Mouse (Mus musculus): ENCODE measurements at regions not wholly inside any gene's neighbourhood (a gene's known extent, or its start where the extent isn't known, plus 50 kb on each side); places are given as distances from the start of the nearest gene placed in this dataset.
A peak's percentile ranks its signal among the peaks of the same experiment; 100 is the strongest.

DNA sequence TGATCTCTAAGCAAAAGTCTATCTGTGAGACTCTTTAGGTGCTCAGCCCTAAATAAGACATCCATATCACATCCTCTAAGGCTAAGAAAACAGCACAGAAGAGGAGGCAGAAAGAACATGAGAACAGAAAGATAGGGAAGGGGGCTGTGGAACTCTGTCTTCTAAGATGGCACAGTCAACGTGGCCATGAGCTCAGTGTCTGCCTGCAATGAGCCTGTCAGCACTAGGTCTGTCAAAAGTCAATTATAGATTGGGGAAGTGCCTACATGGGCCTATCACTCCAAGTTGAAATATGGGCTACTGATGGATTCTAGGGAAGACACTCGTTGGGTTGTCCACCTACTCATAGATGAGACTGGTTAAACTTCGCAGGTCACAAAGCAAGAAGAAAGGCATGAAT lies 146.2 kb downstream of the Dhx15 start:
- no peak overlapping the region for H3K27ac ChIP-seq (ENCODE audit: low read depth)
- H3K4me1 ChIP-seq (ENCODE audit: insufficient read depth) = no peaks in the 10 kb centered on the region
- DNase-seq (no peak), ATAC-seq (ENCODE audit: insufficient read depth) (no peak)
- no peak overlapping the region for H3K4me3 ChIP-seq (ENCODE audit: low read depth, low read length)
- no peaks in the 10 kb centered on the region for H3K36me3 ChIP-seq (ENCODE audit: insufficient read depth)
- WGBS = 78% methylated on average over 3 of the region's 3 CpGs
- no peak overlapping the region for H3K9ac ChIP-seq
- no peaks in the 10 kb centered on the region for H3K27me3 ChIP-seq (ENCODE audit: insufficient read depth, low read length)
- no peak overlapping the region for H3K4me2 ChIP-seq
- no peaks in the 10 kb centered on the region for H3K9me3 ChIP-seq (ENCODE audit: low read depth, low read length)
- no peak for TF ChIP-seq CTCF (IDR thresholded peaks at IDR 0.05; ENCODE audit: low read depth)

DNA sequence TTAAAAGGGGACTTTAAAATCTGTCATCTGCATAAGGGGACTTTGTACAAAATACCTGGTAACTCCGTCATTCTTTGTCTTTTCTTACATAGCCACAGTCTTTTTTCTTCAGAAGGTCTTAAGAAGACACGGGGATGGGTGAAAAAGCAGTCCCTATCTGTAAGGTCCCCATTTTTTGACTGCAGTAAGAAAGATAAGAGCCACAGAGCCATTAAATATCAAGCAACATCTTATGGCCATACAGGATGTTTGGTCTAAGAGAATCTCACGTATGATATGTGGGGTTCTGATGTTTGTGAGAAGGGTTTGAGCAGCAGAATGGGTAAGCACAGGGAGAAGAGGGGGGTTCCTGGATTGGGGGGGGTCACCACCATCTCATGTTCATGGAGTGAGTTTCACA lies 148.9 kb downstream of the Dhx15 start:
- Histone ChIP-seq H3K4me2 (no peak overlapping the region), H3K9me3 (ENCODE audit: low read depth, low read length) (no peaks in the 10 kb centered on the region), H3K4me3 (ENCODE audit: low read depth, low read length) (no peak overlapping the region), H3K27me3 (ENCODE audit: insufficient read depth, low read length) (no peaks in the 10 kb centered on the region), H3K4me1 (ENCODE audit: insufficient read depth) (no peaks in the 10 kb centered on the region), H3K36me3 (ENCODE audit: insufficient read depth) (no peaks in the 10 kb centered on the region), H3K9ac (no peak overlapping the region), H3K27ac (ENCODE audit: low read depth) (no peak overlapping the region)
- 63% methylated on average over 3 of the region's 3 CpGs for WGBS
- DNase-seq (no peak), ATAC-seq (ENCODE audit: insufficient read depth) (no peak)
- TF ChIP-seq CTCF (IDR thresholded peaks at IDR 0.05; ENCODE audit: low read depth) = no peak

DNA sequence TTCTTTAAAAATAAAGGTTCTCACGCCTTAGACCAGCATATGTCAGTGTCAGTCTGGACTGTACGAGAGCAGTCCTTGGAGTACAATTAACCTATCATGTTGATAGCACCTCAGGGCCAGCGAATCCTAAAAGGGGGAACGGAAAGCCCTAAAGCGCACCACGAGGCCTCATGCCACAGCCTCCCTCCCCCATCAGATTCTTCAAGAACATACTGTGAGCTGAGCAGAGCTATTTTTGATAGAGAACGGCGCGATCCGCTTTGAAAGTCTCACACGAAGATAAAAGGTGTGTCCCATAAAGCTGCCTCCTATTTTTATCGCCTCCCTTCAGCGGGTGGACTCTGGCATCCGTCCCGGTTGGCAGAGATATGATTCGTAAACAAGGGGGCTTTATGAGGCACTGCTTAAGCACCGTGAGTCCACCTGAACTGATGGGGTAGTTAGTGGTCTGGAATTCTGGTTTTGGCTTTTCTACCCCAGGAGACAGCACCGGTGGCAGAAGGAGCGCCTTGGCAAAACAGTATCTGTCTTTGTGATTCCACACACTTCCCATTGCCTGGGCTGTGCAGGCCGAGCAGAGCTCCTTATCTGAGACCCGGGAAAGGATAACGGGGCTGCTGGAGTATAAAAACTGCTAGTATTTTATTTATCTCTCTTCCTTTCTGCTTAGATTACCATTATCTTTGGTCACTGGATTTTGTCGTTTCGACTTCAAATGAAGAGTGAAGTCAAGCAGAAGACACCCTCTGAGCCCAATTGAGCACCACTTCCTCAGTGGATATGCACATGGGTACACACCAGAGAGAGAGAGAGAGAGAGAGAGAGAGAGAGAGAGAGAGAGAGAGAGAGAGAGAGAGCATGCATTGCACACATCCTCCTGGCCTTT lies 149.6 kb downstream of the Dhx15 start:
- 47% methylated on average over 24 of the region's 24 CpGs for WGBS
- TF ChIP-seq CTCF (IDR thresholded peaks at IDR 0.05; ENCODE audit: low read depth) = no peak
- no peaks in the 10 kb centered on the region for H3K27me3 ChIP-seq (ENCODE audit: insufficient read depth, low read length)
- no peak overlapping the region for H3K4me3 ChIP-seq (ENCODE audit: low read depth, low read length)
- H3K27ac ChIP-seq (ENCODE audit: low read depth) = no peak overlapping the region
- ATAC-seq (ENCODE audit: insufficient read depth) (no peak; the same call in 1 of the 2 replicates), DNase-seq (no peak)
- H3K9me3 ChIP-seq (ENCODE audit: low read depth, low read length) = no peaks in the 10 kb centered on the region
- no peaks in the 10 kb centered on the region for H3K36me3 ChIP-seq (ENCODE audit: insufficient read depth)
- H3K4me2 ChIP-seq = no peak overlapping the region
- no peak overlapping the region for H3K9ac ChIP-seq
- H3K4me1 ChIP-seq (ENCODE audit: insufficient read depth) = no peaks in the 10 kb centered on the region

DNA sequence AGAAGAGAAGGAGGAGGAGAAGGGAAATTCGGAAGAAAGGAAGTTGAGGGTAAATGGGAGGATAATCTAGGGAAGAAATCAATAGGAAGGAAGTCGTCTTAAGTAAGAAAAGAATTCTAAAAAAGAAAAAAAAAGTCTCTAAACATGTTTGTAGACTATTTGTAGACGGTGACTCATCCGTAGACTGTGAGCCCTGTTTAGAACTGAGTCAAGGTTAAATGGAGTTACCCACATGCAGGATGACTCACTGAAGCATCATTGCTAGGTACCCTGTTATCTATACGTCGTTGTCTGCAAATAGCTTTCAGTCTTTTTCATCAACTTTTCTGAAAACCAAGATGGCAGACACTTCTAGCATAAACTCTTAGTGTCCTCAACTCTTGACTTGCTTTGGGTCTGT lies 155.0 kb downstream of the Dhx15 start:
- TF ChIP-seq CTCF (IDR thresholded peaks at IDR 0.05; ENCODE audit: low read depth) = no peak
- no peaks in the 10 kb centered on the region for H3K4me1 ChIP-seq (ENCODE audit: insufficient read depth)
- H3K27me3 ChIP-seq (ENCODE audit: insufficient read depth, low read length) = no peaks in the 10 kb centered on the region
- H3K27ac ChIP-seq (ENCODE audit: low read depth) = no peak overlapping the region
- H3K4me2 ChIP-seq = no peak overlapping the region
- DNase-seq (no peak), ATAC-seq (ENCODE audit: insufficient read depth) (no peak)
- H3K9me3 ChIP-seq (ENCODE audit: low read depth, low read length) = no peaks in the 10 kb centered on the region
- no peaks in the 10 kb centered on the region for H3K36me3 ChIP-seq (ENCODE audit: insufficient read depth)
- 84% methylated on average over 6 of the region's 6 CpGs for WGBS
- no peak overlapping the region for H3K4me3 ChIP-seq (ENCODE audit: low read depth, low read length)
- H3K9ac ChIP-seq = no peak overlapping the region

GRCm38 (mm10) chr5:52027478-52027877 lies 162.8 kb downstream of the Dhx15 start:
- H3K36me3 ChIP-seq (ENCODE audit: insufficient read depth) = no peaks in the 10 kb centered on the region
- H3K9ac ChIP-seq = no peak overlapping the region
- H3K4me1 ChIP-seq (ENCODE audit: insufficient read depth) = no peaks in the 10 kb centered on the region
- no peaks in the 10 kb centered on the region for H3K9me3 ChIP-seq (ENCODE audit: low read depth, low read length)
- no peaks in the 10 kb centered on the region for H3K27me3 ChIP-seq (ENCODE audit: insufficient read depth, low read length)
- no peak overlapping the region for H3K27ac ChIP-seq (ENCODE audit: low read depth)
- DNase-seq (no peak), ATAC-seq (ENCODE audit: insufficient read depth) (no peak)
- TF ChIP-seq CTCF (IDR thresholded peaks at IDR 0.05; ENCODE audit: low read depth) = no peak
- H3K4me2 ChIP-seq = no peak overlapping the region
- no peak overlapping the region for H3K4me3 ChIP-seq (ENCODE audit: low read depth, low read length)
- 87% methylated on average over 4 of the region's 4 CpGs for WGBS

DNA sequence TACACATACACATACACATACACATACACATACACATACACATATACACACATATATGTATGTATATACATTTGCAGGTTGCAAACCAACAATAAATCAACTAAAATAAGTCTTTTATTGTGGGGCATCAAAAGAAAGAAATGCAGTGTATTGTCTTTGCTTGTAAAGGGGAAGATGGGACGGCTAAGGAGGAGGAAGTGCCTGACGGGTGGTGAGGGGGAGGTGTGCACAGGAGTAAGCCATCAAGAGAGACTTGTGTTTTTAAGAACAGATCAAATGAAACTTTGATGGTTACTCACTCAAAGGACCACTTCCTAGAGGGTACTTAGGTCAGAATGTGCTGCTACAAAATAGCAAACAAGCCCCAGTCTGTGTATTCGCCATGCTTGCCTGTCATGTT lies 164.2 kb downstream of the Dhx15 start:
- DNase-seq (no peak), ATAC-seq (ENCODE audit: insufficient read depth) (no peak)
- H3K27ac ChIP-seq (ENCODE audit: low read depth) = no peak overlapping the region
- no peak overlapping the region for H3K4me3 ChIP-seq (ENCODE audit: low read depth, low read length)
- H3K4me2 ChIP-seq = no peak overlapping the region
- no peaks in the 10 kb centered on the region for H3K36me3 ChIP-seq (ENCODE audit: insufficient read depth)
- H3K9ac ChIP-seq = no peak overlapping the region
- WGBS = 60% methylated on average over 3 of the region's 3 CpGs
- no peaks in the 10 kb centered on the region for H3K9me3 ChIP-seq (ENCODE audit: low read depth, low read length)
- no peaks in the 10 kb centered on the region for H3K27me3 ChIP-seq (ENCODE audit: insufficient read depth, low read length)
- no peak for TF ChIP-seq CTCF (IDR thresholded peaks at IDR 0.05; ENCODE audit: low read depth)
- H3K4me1 ChIP-seq (ENCODE audit: insufficient read depth) = no peaks in the 10 kb centered on the region

GRCm38 (mm10) chr5:52023212-52023611 lies 167.1 kb downstream of the Dhx15 start:
- Histone ChIP-seq H3K4me3 (ENCODE audit: low read depth, low read length) (no peak overlapping the region), H3K27me3 (ENCODE audit: insufficient read depth, low read length) (no peaks in the 10 kb centered on the region), H3K9ac (no peak overlapping the region), H3K27ac (ENCODE audit: low read depth) (no peak overlapping the region), H3K4me2 (no peak overlapping the region), H3K4me1 (ENCODE audit: insufficient read depth) (0 out of 2 replicates have a peak, but pooled peaks cover 4% of the 10 kb centered on the region), H3K9me3 (ENCODE audit: low read depth, low read length) (no peaks in the 10 kb centered on the region), H3K36me3 (ENCODE audit: insufficient read depth) (no peaks in the 10 kb centered on the region)
- no peak for TF ChIP-seq CTCF (IDR thresholded peaks at IDR 0.05; ENCODE audit: low read depth)
- DNase-seq = peak; percentile 62
- ATAC-seq (ENCODE audit: insufficient read depth) = peak; percentile 32; the same call in 1 of the 2 replicates
- WGBS = 65% methylated on average over 9 of the region's 9 CpGs
